Mouse (Mus musculus): ENCODE results near the gene Vwce. TPM values are rescaled to one million over a fixed set of nuclear protein-coding genes. Genes with fewer than 3 reads are reported as not detected.

The Vwce gene
- total RNA-seq (2021): 1 to 10 TPM; 1.3 to 1.8 TPM

DNA sequence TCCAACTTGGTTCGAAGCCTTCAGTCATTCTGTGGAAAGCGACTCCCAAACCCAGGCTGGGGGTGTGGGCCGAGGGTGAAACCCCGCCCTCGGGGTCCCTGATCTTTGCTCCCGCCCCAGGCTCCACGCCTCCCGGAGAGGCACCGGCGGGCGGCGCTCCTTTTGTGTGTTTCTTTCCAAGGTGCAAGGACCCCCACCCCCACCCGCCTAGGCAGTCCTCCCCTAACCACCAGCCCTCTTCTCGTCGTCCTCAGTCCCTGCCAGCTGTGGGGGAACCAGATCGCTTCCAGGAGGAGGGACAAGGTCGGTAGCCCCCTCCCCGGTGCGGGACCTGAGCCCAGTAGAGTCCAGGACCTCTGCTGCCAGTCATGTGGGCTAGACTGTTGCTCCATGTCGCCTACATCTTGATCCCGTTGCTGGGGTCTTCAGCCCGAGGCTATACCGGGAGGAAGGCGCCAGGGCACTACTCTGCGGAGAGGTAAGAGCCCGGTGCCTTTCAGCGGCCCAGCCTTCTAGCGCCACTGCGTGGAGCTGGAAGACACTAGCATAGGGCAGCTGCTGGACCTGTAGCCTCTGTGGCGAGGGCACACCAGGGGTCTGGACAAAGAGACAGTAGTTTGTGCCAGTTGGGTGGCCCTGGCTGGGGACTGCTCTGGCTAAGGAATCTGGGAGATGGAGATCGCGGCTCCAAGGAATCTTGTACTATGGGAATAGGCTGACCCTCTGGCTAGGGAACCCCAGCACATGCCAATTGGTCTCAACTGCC lies at the start of gene Vwce:
TSS of gene Vwce (plus strand) at position 108 of the 766 bp plus-strand sequence.
- DNase-seq: peak; percentile 50
- intact Hi-C loops (cut with DNase I): no loop called here

GRCm38 (mm10) chr19:10585112-10585511 lies 48.9 kb upstream of the Vwce start:
- intact Hi-C loops (cut with DNase I): no loop called here
- no peak for DNase-seq

GRCm38 (mm10) chr19:10587231-10587630 lies 46.8 kb upstream of the Vwce start:
- no peak for DNase-seq
- intact Hi-C loops (cut with DNase I): no loop called here

- intact Hi-C loops (cut with DNase I): no loop called here
- no peak for DNase-seq
These were observed 44.7 kb upstream of the Vwce start for GRCm38 (mm10) chr19:10589127-10589857.

- DNase-seq: no peak
- intact Hi-C loops (cut with DNase I): no loop called here
These were observed 43.7 kb upstream of the Vwce start for GRCm38 (mm10) chr19:10590301-10590700.

- intact Hi-C loops (cut with DNase I): no loop called here
- no peak for DNase-seq
These were observed 42.2 kb upstream of the Vwce start for GRCm38 (mm10) chr19:10591659-10592377.

DNA sequence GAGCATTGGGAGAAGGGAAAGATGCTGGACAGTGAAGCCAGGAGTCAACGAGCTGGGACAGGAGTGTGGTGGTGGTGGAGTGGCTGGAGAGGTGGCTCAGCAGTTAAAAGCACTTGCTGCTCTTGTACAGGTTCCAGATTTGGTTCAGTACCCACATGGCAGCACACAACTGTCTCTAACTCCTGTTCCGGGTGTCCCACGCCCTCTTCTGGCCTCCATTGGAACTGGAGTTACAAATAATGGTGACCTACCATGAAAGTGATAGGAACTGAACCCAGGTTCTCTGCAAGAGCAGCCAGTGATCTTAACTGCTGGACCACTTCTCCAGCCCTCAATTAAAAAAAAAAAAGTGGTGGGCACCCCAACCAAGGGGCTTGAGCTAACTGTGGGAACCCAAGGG lies 35.8 kb upstream of the Vwce start:
- DNase-seq: no peak
- intact Hi-C loops (cut with DNase I): no loop called here

DNA sequence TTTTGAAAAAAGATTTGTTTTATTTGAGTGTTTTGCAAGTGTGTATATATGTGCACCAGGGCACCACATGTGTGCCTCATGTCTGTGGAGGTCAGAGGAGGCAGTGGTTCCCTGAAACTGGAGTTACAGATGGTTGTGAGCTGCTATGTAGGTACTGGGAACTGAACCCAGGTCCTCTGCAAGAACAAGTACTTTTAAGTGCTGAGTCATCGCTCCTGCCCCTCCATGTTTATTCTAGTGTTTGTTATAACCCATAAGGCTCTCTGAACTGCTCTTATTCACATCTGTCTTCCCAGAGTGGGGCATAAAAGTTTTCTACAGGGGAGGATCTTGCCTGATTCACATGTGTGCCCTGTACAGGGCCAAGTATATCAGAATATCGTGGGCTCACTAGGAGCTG lies 34.4 kb upstream of the Vwce start:
- no peak for DNase-seq
- intact Hi-C loops (cut with DNase I): no loop called here

DNA sequence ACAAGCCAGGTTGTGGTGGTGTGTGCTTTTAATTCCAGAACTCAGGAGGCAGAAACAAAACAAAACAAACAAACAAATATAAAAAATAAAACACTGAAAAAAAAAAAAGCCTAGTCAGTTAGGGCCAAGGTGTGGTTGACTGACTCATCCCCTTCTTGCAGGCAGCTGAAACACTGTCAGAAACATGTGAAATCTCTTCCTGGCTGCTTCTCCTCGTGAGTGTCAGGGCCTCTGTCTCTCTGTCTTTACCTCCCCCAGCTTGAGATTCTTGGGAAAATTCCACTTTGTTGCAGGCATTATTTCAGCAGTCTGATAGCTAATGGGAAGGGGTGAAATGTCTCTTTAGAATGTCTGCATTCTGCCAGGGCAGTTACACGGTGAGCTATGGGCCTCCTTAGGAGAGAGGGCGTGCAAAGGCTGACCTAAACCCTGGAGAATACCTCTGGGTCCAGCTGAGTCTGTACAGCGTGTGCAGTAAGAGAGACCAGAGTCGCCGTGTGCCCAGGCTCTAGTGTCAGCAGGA lies 31.7 kb upstream of the Vwce start:
- no peak for DNase-seq
- intact Hi-C loops (cut with DNase I): no loop called here

DNA sequence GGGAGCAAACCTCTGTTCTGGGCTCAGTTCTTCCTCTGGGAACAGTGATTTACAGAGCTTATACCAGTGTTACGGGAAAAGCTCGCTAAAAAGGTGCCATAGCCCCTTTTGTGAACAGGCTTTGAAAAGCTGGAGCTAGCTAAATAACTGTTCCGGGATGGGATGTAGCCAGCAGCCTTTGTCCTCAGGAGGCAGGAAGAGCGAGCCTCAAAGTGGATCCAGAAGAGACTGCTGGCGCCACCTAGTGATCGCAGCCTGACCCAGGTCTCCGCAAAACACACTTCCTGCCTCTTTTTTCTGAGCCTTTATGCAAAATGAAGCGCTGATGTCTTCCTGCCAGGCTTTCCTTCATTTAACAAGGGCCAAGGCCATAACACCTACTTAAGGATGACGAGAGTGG lies 31.2 kb upstream of the Vwce start:
- intact Hi-C loops (cut with DNase I): no loop called here
- peak; percentile 92 for DNase-seq

GRCm38 (mm10) chr19:10603660-10604523 lies 30.1 kb upstream of the Vwce start:
- no peak for DNase-seq
- intact Hi-C loops (cut with DNase I): no loop called here

- DNase-seq: no peak
- intact Hi-C loops (cut with DNase I): no loop called here
These were observed 29.5 kb upstream of the Vwce start for GRCm38 (mm10) chr19:10604534-10604933.

- intact Hi-C loops (cut with DNase I): loop anchor here (5.0 kb wide), 2 partner anchors 48 to 63 kb away; partner anchors contain the start of gene Tmem216
- peak; percentile 99 for DNase-seq
These were observed 28.6 kb upstream of the Vwce start, which contains the start of the genes Ddb1 and Tkfc for GRCm38 (mm10) chr19:10605293-10605900. Gene Ddb1, plus strand, starts transcription at chr19:10605327. Gene Tkfc, minus strand, starts transcription at chr19:10605654.

DNA sequence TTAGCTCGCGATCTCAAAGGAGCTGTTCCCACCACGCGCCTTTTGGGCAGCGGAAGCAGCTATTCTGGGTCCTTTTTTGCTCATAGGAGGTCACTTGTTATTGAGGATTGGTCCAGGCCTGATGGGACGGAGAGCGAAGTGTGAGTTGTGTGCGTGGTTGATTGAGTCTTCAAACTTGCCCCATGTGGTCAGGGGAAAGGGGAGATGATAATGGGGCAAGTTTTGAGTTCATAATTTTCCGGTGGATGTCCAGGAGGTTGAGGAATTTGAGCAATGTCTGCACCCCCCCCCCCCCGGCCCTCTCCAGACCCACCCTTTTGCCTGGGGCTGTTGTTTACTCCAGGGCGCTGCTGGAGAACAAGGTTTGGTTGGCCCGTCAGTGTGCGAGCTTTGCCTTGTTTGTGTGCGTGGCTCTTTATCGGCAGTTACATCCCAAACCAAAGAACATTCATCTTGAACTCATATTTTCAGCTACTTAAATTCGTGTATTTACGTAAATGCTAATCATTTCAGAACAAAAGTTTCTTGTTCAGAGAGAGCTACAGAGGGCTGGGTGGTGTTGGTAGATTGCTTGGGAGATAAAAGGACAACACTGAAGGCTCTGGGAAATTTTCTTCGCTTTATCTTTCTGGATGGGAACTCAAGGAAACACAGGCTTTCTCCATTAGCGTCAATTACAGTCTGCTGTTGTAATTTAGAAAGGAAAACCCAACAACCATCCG lies 28.0 kb upstream of the Vwce start:
- DNase-seq: no peak
- intact Hi-C loops (cut with DNase I): loop anchor here (5.0 kb wide), 2 partner anchors 49 to 64 kb away; partner anchors contain the start of gene Tmem216

DNA sequence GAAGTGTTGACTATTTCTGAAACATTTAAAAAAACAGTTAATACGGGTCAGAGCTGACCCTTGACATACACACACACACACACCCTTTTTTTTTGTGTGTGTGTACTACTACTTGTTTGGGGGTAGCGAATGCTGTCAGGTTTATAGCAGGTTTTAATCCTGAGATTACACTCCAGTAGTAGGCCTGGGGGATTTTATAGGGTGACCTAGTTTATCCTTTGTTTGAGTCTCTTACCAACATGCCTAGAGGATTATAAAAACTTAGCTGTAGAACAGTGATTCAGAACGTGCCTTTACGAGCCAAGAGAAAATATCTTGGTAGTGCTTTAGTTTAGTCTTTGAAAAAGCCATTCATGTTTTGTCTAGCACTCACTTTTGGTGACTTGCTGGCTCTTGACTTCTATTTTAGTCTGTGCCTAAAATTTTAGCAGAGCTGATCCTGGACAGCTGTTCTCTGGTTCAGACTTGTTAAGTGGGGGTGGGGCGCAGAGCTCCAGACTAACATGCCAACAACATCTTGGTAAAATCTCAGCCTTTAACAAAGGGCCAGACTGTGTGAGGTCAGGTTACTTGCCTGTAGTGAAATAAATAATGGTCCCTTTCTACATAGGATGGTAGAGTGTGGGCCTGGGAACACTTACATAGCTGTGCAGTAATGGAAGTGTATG lies 25.3 kb upstream of the Vwce start:
- intact Hi-C loops (cut with DNase I): loop anchor here (5.0 kb wide), 2 partner anchors 51 to 66 kb away; partner anchors contain the start of gene Tmem216
- no peak for DNase-seq

DNA sequence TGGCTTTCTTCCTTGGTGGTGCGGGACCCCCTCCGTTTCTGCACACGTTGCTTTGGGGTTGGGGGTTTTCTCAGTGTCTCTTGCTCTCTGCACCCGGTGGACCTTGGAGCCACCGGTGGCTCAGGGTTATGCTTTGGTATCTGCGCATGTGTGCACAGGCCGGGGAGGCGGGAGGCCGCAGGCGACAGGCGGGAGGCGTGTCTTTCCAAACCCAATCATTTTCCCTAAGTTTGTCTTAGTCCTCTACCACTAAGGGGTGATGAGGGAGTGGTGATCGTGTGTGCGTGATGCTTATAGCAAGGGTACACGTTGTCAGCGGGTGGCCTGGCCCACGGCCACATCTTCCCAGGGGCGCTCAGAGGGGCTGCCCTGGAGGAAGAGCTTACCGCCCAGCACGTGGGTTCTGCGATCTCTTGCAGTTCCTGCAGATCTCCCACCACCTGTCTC lies 882 bp downstream of the Vwce start:
- peak; percentile 56 for DNase-seq
- intact Hi-C loops (cut with DNase I): no loop called here

- no peak for DNase-seq
- intact Hi-C loops (cut with DNase I): no loop called here
These were observed 3.8 kb downstream of the Vwce start for GRCm38 (mm10) chr19:10637840-10638239.

GRCm38 (mm10) chr19:10640080-10640479 lies 6.1 kb downstream of the Vwce start:
- intact Hi-C loops (cut with DNase I): no loop called here
- DNase-seq: no peak
